Mouse (Mus musculus) E14TG2a.4 (cell line): ENCODE results near the gene Filip1l.
A peak's percentile ranks its signal among the peaks of the same experiment; 100 is the strongest.

Experiments used
- H3K27me3 ChIP-seq: 2 replicates; pipeline ENCODE4 v1.6.1; 2014; ENCODE audit warnings: low read length, control low read depth; ENCODE audit not compliant: insufficient read depth
- H3K36me3 ChIP-seq: 2 replicates; pipeline ENCODE4 v1.6.1; 2014; ENCODE audit warnings: low read length, control low read depth; ENCODE audit not compliant: insufficient read depth
- H3K4me1 ChIP-seq: replicated peaks from 2 replicates; pipeline ENCODE4 v1.6.1; 2014; ENCODE audit warnings: low read depth, low read length, control low read depth
- H3K4me3 ChIP-seq: replicated peaks from 2 replicates; pipeline ENCODE4 v1.5.1; 2014; ENCODE audit warnings: mild to moderate bottlenecking, low read length
- H3K9me3 ChIP-seq: 2 replicates; pipeline ENCODE4 v1.6.1; 2014; ENCODE audit warnings: low read length, control low read depth
- CTCF ChIP-seq: conservative IDR thresholded peaks from 2 replicates; pipeline ENCODE4 v1.5.1; 2014; ENCODE audit warnings: low read length
- NANOG ChIP-seq: IDR thresholded peaks from 2 replicates; pipeline ENCODE4 v1.6.1; 2014; ENCODE audit warnings: borderline replicate concordance, low read length, mixed read lengths
- POU5F1 ChIP-seq: IDR thresholded peaks from 2 replicates; pipeline ENCODE4 v1.6.1; 2014; ENCODE audit warnings: low read length, borderline replicate concordance

The Filip1l gene

GRCm38 (mm10) chr16:57352751-57353150 lies at the start of gene Filip1l:
TSS of gene Filip1l (plus strand) at chr16:57353093.
- H3K27me3 ChIP-seq = no peaks in the 10 kb centered on the region
- no peak within 1 kb of the TSS for H3K4me3 ChIP-seq
- no peaks in the 10 kb centered on the region for H3K4me1 ChIP-seq
- no peaks in the 10 kb centered on the region for H3K36me3 ChIP-seq
- TF ChIP-seq POU5F1 (no peak), NANOG (no peak), CTCF (no peak)
- H3K9me3 ChIP-seq = no peaks in the 10 kb centered on the region

- H3K36me3 ChIP-seq = peaks cover 14% of the 10 kb centered on the region
- H3K4me3 ChIP-seq = peak overlapping the region; percentile 59
- TF ChIP-seq CTCF = no peak
- TF ChIP-seq POU5F1 = no peak
- TF ChIP-seq NANOG = no peak
- no peaks in the 10 kb centered on the region for H3K27me3 ChIP-seq
- H3K9me3 ChIP-seq = no peaks in the 10 kb centered on the region
- H3K4me1 ChIP-seq = peaks cover 25% of the 10 kb centered on the region
These were observed 49.2 kb upstream of the Filip1l start for GRCm38 (mm10) chr16:57303716-57304115.

- TF ChIP-seq POU5F1 (no peak), NANOG (no peak), CTCF (no peak)
- no peaks in the 10 kb centered on the region for H3K27me3 ChIP-seq
- H3K36me3 ChIP-seq = peaks cover 17% of the 10 kb centered on the region
These were observed 47.4 kb upstream of the Filip1l start for GRCm38 (mm10) chr16:57305463-57305862.

GRCm38 (mm10) chr16:57312130-57312529 lies 40.8 kb upstream of the Filip1l start:
- Histone ChIP-seq H3K36me3 (peaks cover 26% of the 10 kb centered on the region), H3K27me3 (no peaks in the 10 kb centered on the region), H3K4me3 (no peak overlapping the region), H3K9me3 (no peaks in the 10 kb centered on the region), H3K4me1 (no peaks in the 10 kb centered on the region)
- TF ChIP-seq NANOG = no peak
- no peak for TF ChIP-seq CTCF
- no peak for TF ChIP-seq POU5F1

More at GRCm38 (mm10) chr16:57305463-57305862, 47.4 kb upstream of the Filip1l start:
- Histone ChIP-seq H3K9me3 (no peaks in the 10 kb centered on the region), H3K4me3 (no peak overlapping the region), H3K4me1 (peaks cover 25% of the 10 kb centered on the region)

- H3K27me3 ChIP-seq = no peaks in the 10 kb centered on the region
- no peaks in the 10 kb centered on the region for H3K9me3 ChIP-seq
- H3K4me3 ChIP-seq = no peak overlapping the region
- TF ChIP-seq POU5F1 (no peak), NANOG (no peak), CTCF (no peak)
- H3K36me3 ChIP-seq = peaks cover 27% of the 10 kb centered on the region
- no peaks in the 10 kb centered on the region for H3K4me1 ChIP-seq
These were observed 39.4 kb upstream of the Filip1l start for GRCm38 (mm10) chr16:57313487-57313886.

GRCm38 (mm10) chr16:57314236-57314635 lies 38.7 kb upstream of the Filip1l start:
- Histone ChIP-seq H3K36me3 (peaks cover 26% of the 10 kb centered on the region), H3K27me3 (no peaks in the 10 kb centered on the region)
- TF ChIP-seq POU5F1 = no peak
- TF ChIP-seq NANOG = no peak
- no peak for TF ChIP-seq CTCF

GRCm38 (mm10) chr16:57315026-57315425 lies 37.9 kb upstream of the Filip1l start:
- Histone ChIP-seq H3K9me3 (no peaks in the 10 kb centered on the region), H3K27me3 (no peaks in the 10 kb centered on the region), H3K36me3 (peaks cover 26% of the 10 kb centered on the region), H3K4me1 (no peaks in the 10 kb centered on the region), H3K4me3 (no peak overlapping the region)
- TF ChIP-seq NANOG = no peak
- no peak for TF ChIP-seq POU5F1
- no peak for TF ChIP-seq CTCF

More at GRCm38 (mm10) chr16:57314236-57314635, 38.7 kb upstream of the Filip1l start:
- H3K4me1 ChIP-seq = no peaks in the 10 kb centered on the region
- H3K9me3 ChIP-seq = no peaks in the 10 kb centered on the region
- H3K4me3 ChIP-seq = no peak overlapping the region

- Histone ChIP-seq H3K36me3 (peaks cover 16% of the 10 kb centered on the region), H3K4me1 (no peaks in the 10 kb centered on the region), H3K9me3 (no peaks in the 10 kb centered on the region), H3K4me3 (no peak overlapping the region), H3K27me3 (no peaks in the 10 kb centered on the region)
- TF ChIP-seq CTCF = no peak
- no peak for TF ChIP-seq NANOG
- TF ChIP-seq POU5F1 = no peak
These were observed 35.8 kb upstream of the Filip1l start for GRCm38 (mm10) chr16:57317127-57317526.

GRCm38 (mm10) chr16:57317882-57318636 lies 34.8 kb upstream of the Filip1l start:
- H3K27me3 ChIP-seq = no peaks in the 10 kb centered on the region
- H3K9me3 ChIP-seq = no peaks in the 10 kb centered on the region
- TF ChIP-seq NANOG (no peak), CTCF (no peak), POU5F1 (no peak)
- no peak overlapping the region for H3K4me3 ChIP-seq
- peaks cover 16% of the 10 kb centered on the region for H3K36me3 ChIP-seq
- H3K4me1 ChIP-seq = no peaks in the 10 kb centered on the region
